Mouse (Mus musculus): Measurements from ENCODE around the gene Gm44973. TPM values are rescaled to one million over a fixed set of nuclear protein-coding genes. Genes with fewer than 3 reads are reported as not detected.

The Gm44973 gene
- polyA plus RNA-seq, 1 experiment: 0.35 TPM

DNA sequence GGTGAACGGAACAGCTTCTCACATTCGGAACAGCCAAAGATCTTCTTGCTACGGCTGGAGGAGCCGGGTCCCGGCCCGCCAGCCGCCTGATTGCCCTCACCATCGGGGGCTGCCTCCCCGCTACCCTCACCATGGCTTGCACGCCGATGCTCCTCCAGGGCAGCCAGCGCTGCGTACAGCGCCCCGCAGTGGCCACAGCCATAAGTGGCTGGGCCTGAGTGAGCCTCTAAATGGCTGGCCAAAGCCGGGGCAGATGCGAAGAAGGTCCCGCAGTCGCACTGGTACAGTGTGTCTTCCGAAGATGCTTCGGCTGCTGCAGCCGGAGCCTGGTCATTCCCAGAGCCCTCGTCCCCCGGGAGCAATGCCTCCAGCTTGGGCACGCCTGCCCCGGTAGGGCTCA lies 7.1 kb upstream of the Gm44973 start:
- Histone ChIP-seq H3K4me1 (ENCODE audit: control insufficient read depth, insufficient read depth, insufficient read length, low read length) (no peaks in the 10 kb centered on the region), H3K27ac (ENCODE audit: insufficient read depth, low read depth, low read length) (no peak overlapping the region), H3K4me3 (ENCODE audit: low read depth, low read length) (no peak overlapping the region), H3K27me3 (ENCODE audit: control insufficient read depth, insufficient read depth, low read length) (no peaks in the 10 kb centered on the region), H3K36me3 (ENCODE audit: control insufficient read depth, insufficient read depth, low read length) (peaks cover 52% of the 10 kb centered on the region)
- 96% methylated on average over 26 of the region's 26 CpGs for WGBS
- TF ChIP-seq CTCF (IDR thresholded peaks at IDR 0.05; ENCODE audit: extremely low read depth, insufficient read length, insufficient replicate concordance, low read depth, low read length) (no peak), POLR2A (IDR thresholded peaks at IDR 0.05; ENCODE audit: low read depth, low read length) (no peak)

DNA sequence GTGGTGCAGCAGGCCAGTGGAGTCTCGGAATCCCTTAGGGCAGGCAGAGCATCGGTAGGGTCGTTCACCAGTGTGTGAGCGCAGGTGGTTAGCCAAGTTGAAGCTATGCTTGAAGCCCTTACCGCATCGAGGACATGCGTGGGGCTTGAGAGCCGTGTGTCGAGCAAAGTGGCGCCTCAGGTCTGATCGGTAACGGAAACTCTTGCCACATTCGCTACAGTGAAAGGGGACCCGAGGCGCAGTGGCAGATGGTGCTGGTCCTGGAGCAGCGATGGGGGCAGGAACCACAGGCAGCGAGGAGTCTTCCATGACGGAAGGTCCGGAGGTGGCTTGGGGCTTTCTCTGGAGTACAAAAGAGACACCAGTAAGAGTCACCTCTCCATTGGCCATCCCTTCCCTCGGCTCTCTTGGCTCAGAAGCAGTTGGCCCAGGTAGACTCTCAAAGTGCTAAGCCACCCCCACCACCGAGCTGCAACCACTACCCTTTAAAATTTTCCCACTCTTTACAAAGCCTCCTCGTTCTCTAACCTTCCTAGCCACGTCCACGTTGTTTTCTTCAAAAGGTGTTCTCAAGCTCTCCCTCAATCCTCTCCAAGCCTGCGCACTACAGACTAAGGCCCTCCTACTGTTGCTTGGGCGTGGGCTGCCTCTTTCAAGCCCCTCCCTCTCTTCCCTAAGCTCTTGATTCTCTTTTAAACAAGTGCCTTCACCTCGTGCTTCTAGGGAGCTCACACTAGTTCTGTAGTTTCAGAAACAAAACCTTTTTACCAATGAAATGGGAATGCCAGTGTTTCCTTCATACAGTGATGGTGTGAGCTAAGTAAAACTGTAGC lies 2.4 kb upstream of the Gm44973 start:
- 91% methylated on average over 27 of the region's 27 CpGs for WGBS
- H3K4me3 ChIP-seq (ENCODE audit: low read depth, low read length): no peak overlapping the region
- H3K36me3 ChIP-seq (ENCODE audit: control insufficient read depth, insufficient read depth, low read length): peaks cover 50% of the 10 kb centered on the region
- no peak for TF ChIP-seq POLR2A (IDR thresholded peaks at IDR 0.05; ENCODE audit: low read depth, low read length)
- no peak for TF ChIP-seq CTCF (IDR thresholded peaks at IDR 0.05; ENCODE audit: extremely low read depth, insufficient read length, insufficient replicate concordance, low read depth, low read length)
- H3K4me1 ChIP-seq (ENCODE audit: control insufficient read depth, insufficient read depth, insufficient read length, low read length): peaks cover 2% of the 10 kb centered on the region; the same call in 1 of the 2 replicates
- no peak overlapping the region for H3K27ac ChIP-seq (ENCODE audit: insufficient read depth, low read depth, low read length)
- H3K27me3 ChIP-seq (ENCODE audit: control insufficient read depth, insufficient read depth, low read length): no peaks in the 10 kb centered on the region

GRCm38 (mm10) chr7:5014251-5015117 lies 812 bp upstream of the Gm44973 start, which contains the start of the genes Zfp524 and Fiz1:
TSS of gene Zfp524 (plus strand) at chr7:5014415.
TSS of gene Fiz1 (minus strand) at chr7:5014697.
- H3K4me1 ChIP-seq (ENCODE audit: control insufficient read depth, insufficient read depth, insufficient read length, low read length): peaks cover 3% of the 10 kb centered on the region; the same call in 1 of the 2 replicates
- no peaks in the 10 kb centered on the region for H3K27me3 ChIP-seq (ENCODE audit: control insufficient read depth, insufficient read depth, low read length)
- H3K27ac ChIP-seq (ENCODE audit: insufficient read depth, low read depth, low read length): peak within 1 kb of the TSS; percentile 99
- peak within 1 kb of the TSS; percentile 98 for H3K4me3 ChIP-seq (ENCODE audit: low read depth, low read length)
- H3K36me3 ChIP-seq (ENCODE audit: control insufficient read depth, insufficient read depth, low read length): peaks cover 37% of the 10 kb centered on the region
- WGBS: under 1% methylated on average over 42 of the region's 42 CpGs
- TF ChIP-seq POLR2A (IDR thresholded peaks at IDR 0.05; ENCODE audit: low read depth, low read length) (peak; percentile 51; the same call in 1 of the 2 replicates), CTCF (IDR thresholded peaks at IDR 0.05; ENCODE audit: extremely low read depth, insufficient read length, insufficient replicate concordance, low read depth, low read length) (no peak)

GRCm38 (mm10) chr7:5016057-5016456 lies 761 bp downstream of the Gm44973 start:
- Histone ChIP-seq H3K4me3 (ENCODE audit: low read depth, low read length) (peak overlapping the region; percentile 98; the same call in 1 of the 2 replicates), H3K4me1 (ENCODE audit: control insufficient read depth, insufficient read depth, insufficient read length, low read length) (peaks cover 4% of the 10 kb centered on the region; the same call in 1 of the 2 replicates), H3K27me3 (ENCODE audit: control insufficient read depth, insufficient read depth, low read length) (no peaks in the 10 kb centered on the region), H3K36me3 (ENCODE audit: control insufficient read depth, insufficient read depth, low read length) (peaks cover 24% of the 10 kb centered on the region), H3K27ac (ENCODE audit: insufficient read depth, low read depth, low read length) (peak overlapping the region; percentile 96)
- 14% methylated on average over 3 of the region's 3 CpGs for WGBS
- no peak for TF ChIP-seq CTCF (IDR thresholded peaks at IDR 0.05; ENCODE audit: extremely low read depth, insufficient read length, insufficient replicate concordance, low read depth, low read length)

- 96% methylated on average over 2 of the region's 2 CpGs for WGBS
- Histone ChIP-seq H3K4me1 (ENCODE audit: control insufficient read depth, insufficient read depth, insufficient read length, low read length) (peaks cover 4% of the 10 kb centered on the region; the same call in 1 of the 2 replicates), H3K27ac (ENCODE audit: insufficient read depth, low read depth, low read length) (no peak overlapping the region), H3K36me3 (ENCODE audit: control insufficient read depth, insufficient read depth, low read length) (peaks cover 16% of the 10 kb centered on the region), H3K27me3 (ENCODE audit: control insufficient read depth, insufficient read depth, low read length) (no peaks in the 10 kb centered on the region), H3K4me3 (ENCODE audit: low read depth, low read length) (no peak overlapping the region)
- TF ChIP-seq POLR2A (IDR thresholded peaks at IDR 0.05; ENCODE audit: low read depth, low read length) (no peak), CTCF (IDR thresholded peaks at IDR 0.05; ENCODE audit: extremely low read depth, insufficient read length, insufficient replicate concordance, low read depth, low read length) (no peak)
Measured at GRCm38 (mm10) chr7:5016920-5017319, 1.6 kb downstream of the Gm44973 start.

- H3K36me3 ChIP-seq (ENCODE audit: control insufficient read depth, insufficient read depth, low read length): peaks cover 18% of the 10 kb centered on the region
- H3K4me1 ChIP-seq (ENCODE audit: control insufficient read depth, insufficient read depth, insufficient read length, low read length): peaks cover 4% of the 10 kb centered on the region; the same call in 1 of the 2 replicates
- WGBS: 91% methylated on average over 16 of the region's 16 CpGs
- H3K4me3 ChIP-seq (ENCODE audit: low read depth, low read length): no peak overlapping the region
- no peak overlapping the region for H3K27ac ChIP-seq (ENCODE audit: insufficient read depth, low read depth, low read length)
- no peaks in the 10 kb centered on the region for H3K27me3 ChIP-seq (ENCODE audit: control insufficient read depth, insufficient read depth, low read length)
- TF ChIP-seq POLR2A (IDR thresholded peaks at IDR 0.05; ENCODE audit: low read depth, low read length) (no peak), CTCF (IDR thresholded peaks at IDR 0.05; ENCODE audit: extremely low read depth, insufficient read length, insufficient replicate concordance, low read depth, low read length) (no peak)
Measured at GRCm38 (mm10) chr7:5017352-5017751, 2.1 kb downstream of the Gm44973 start.
